Mouse (Mus musculus) frontal cortex, postnatal 36 days (tissue): ENCODE measurements around the gene Gipc2.
A peak's percentile ranks its signal among the peaks of the same experiment; 100 is the strongest.

ENCODE experiments used
- DNase-seq, 2 experiments: peaks; one replicate each; pipeline ENCODE4 v3.0.0; 2022; ENCODE audit warnings: low spot score in 2 of 2

Gipc2 gene

DNA sequence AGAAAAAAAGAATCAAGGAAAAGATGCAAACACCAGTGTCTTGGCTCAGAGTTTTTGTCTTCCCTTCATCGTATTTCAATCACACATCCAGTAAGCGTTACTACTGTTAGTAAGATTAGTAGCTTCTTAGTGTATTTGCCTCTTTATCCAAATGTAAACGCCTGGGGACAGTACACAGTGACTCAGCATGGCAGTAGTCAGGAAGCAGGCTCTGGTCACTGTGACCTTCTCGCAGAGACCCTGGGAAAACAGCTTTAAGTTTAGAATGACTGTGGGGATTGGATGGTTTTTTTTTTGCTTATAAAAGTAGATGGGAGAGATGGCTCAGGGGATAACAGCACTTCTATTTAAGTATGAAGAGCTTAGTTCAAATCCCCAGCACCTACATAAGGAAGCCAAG lies 46.0 kb downstream of the Gipc2 start:
- no peak for DNase-seq

- no peak for DNase-seq
Measured at GRCm38 (mm10) chr3:152117941-152118340, 48.1 kb downstream of the Gipc2 start.

DNA sequence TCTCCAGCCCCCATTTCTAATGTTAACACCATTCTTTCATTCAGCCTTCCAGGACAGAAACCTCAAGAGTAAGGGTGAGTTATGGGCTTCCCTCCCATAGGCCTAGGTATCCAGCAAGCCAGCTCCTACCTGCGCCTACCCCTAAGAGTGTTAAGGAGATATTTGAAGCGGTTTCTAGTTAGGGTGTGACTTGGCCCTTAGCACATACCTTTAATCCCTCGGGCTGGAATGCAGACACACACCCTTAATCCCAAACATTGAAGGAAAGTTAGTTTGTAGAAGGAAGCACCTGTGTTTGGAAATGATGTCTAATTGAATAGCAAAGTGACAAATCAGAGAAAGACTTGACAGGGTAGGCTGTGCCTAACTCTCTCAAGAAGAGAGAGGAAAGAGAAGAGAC lies 49.9 kb downstream of the Gipc2 start:
- no peak for DNase-seq

- no peak for DNase-seq
Measured at GRCm38 (mm10) chr3:152114786-152115185, 51.2 kb downstream of the Gipc2 start.

DNA sequence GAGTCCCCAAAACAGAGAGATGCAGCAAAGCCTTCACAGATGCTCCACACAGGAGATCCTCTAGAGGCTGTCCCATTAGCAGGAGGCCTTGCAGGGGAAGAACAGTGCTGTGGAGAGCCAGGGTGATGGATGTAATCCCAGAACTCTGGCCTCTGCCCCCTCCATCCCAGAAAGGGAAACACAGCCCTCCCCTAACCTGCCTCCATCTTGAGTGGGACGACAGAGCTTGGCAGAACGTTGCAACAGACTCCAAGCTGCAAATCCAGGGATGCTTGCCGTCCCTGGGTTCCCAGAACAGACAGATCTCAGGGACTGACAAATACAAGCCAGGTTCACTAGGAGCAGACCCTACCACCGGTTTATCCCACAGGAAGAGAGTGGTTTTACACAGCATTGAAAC lies 51.8 kb downstream of the Gipc2 start:
- no peak for DNase-seq

DNA sequence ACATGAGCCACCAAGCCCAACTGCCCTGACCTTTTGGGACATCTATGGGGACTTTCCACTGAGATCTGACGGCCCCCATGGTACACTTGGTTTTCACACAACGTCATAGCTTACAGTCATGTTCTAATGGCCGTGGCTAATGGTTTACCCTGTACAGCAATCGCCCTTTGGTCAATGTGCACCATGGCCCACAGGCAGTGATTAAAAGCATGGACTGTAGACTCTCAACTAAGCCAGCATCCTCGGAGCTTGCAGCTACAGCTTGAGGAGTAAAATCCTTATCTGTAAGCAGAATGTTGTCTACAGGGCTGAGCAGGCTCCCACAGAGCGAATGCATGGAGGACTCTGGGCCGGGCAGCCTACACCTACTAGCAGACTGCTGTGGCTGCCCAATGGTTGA lies 52.5 kb downstream of the Gipc2 start:
- DNase-seq: no peak

DNA sequence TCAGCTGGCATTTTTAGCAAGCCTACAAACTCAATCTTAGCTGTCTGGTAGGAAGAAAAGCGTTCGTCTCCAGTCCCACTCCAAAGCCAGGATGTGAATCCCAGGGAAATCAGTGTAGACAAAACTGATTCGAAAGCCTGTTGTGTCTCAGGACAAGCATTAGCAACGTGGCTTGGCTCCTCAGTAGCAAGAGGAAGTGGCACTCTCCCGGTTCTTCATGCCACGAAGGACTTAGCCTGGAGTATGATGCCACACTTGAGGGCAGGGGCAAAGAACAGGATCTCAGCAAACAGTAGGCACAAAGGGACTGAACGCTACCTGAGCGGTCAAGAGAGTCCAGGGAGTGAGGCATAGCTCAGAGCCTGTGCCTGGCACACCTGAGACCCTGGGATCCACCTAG lies 53.4 kb downstream of the Gipc2 start:
- DNase-seq: no peak

DNA sequence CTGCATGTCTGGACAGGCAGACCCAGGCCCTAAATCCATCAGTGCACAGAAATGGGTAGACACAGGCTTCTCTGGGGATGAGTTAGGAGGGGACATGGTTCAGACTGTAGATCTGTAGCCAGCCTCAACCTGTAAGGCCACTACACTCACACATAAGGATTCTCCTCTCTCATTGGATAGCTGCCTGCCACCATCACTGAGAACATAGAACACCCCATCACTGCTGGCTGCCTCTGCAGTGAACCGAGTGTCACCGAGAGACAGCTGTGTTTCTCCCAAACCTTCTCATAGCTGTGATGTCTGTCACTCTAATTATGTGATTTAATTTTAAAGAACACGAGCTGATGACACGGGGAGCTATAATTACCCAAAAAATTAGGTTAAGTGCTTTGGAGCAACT lies 54.5 kb downstream of the Gipc2 start:
- DNase-seq: peak in 1 of 2 experiments; percentile 38

- DNase-seq: peak; percentile 70 to 92
Measured at GRCm38 (mm10) chr3:152111081-152111480, 54.9 kb downstream of the Gipc2 start.

DNA sequence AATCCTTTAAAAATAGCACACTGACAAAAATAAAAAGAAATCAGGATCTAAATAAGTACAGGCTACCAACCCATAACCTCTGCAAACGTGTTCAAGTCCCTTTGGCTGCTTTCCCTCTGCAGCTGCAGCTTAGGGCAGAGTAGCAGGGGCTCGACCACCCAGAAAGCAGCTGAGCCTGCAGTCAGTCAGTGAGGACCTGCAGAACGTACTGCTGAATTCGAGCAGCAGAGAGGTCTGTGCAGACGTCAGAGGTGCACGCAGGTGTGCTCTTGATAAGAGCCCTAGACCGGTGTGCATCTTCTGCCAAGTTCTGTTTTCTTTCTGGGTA lies 56.8 kb downstream of the Gipc2 start:
- DNase-seq: no peak

- no peak for DNase-seq
Measured at GRCm38 (mm10) chr3:152108560-152109259, 57.3 kb downstream of the Gipc2 start.

DNA sequence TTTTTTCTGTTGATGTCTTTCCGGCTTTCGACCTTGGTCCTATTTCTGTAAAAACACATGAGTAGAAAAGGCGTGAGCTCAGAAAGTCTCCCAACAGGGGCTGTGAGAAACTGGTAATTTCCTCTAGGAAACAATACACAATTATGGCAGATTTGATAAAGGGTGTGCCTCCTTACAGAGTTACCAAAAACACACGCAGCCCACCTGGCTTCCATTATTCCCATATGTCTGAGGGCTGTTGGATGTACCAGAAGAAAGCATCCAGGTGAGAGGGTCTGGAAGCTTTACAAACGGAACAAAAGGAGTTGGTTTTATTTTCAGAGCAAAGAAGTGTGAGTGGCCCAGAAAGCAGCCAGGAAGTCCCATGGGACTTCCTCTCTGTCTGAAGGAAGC lies 58.0 kb downstream of the Gipc2 start:
- no peak for DNase-seq

DNA sequence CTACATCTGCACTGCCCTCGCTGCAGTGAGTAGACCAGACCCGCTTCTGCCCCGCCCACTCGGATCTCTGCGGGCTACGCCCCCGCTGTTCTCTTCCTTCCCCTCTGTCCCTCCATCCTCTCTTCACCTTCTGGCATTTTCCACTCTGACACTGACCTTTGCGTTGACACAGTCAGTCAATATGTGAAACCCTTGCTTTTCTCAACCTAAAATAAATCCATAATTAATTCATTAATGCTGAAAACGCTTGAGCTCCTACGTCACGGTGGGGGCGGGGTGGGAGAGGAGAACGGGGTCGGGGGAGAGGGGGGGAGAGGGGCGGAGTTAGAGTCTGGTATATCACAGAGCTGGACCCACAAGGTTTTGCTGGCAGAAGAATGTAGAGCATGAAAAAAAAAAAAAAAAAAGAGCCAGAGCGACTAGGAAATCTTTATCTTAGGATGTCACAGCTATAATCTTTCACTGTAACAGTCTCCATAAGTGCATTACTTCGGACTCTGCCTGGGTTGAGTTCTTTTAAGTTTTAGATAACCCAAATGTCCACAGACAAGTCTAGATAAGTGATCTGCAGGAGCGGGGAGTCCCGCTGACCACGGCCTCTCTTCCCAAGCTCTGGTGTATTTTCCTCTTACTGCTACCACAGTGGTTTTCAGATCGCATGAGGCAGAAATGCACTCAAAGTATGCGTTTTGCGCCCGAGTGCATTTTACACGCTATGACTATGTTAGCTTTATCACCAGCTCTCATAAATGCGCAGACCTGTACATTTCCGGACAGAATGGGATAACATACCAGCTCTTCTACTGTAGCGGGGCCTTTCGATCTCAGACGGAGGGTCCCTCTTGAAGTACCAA lies 58.7 kb downstream of the Gipc2 start:
- no peak for DNase-seq

DNA sequence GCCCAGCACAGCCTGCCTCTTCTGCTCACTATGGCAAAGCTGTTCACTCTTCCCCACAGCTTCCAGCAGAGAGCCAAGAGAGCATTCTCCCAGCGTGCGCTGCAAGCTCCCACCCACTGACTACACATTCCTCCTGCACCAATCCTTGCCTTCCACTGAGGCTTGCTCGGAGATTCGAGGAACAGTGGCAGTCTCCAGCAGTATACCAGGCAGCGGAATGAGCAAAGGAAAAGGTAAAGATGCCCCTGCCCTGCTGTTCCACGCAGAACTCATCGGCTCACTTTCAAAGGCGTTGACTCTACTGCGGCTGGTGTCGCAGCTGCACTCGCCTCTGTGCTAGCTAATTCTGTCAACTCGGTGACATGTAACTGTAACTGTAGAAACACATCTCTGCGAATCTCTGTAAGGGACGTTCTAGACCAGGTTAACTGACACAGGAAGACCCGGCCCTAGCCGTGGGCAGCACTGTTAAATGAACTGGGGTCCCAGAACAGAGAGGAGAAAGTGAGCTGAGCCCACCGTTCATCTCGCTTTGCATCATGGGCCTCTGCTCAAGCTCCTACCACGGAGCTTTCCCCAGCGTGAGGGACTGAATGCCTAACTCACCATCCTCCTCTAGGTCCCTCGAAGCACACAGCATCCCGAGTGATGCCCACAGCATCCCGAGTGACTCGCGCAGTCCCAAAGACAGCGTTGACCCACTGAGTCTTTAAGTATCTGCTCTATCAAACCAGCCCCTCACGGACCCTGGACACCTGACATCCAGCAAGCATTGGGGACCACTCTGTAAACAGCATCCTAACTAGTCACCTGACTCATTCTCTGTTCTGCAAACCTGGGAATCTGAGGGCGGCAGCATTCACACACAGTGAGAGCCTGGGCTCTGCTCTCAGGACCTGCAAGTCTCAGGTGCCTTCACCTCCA lies 59.5 kb downstream of the Gipc2 start:
- DNase-seq: peak; percentile 67 to 80

GRCm38 (mm10) chr3:152105341-152105740 lies 60.7 kb downstream of the Gipc2 start:
- DNase-seq: peak; percentile 76 to 82

- no peak for DNase-seq
Measured at GRCm38 (mm10) chr3:152103381-152103780, 62.6 kb downstream of the Gipc2 start.

GRCm38 (mm10) chr3:152101459-152101858 lies 64.6 kb downstream of the Gipc2 start:
- no peak for DNase-seq

GRCm38 (mm10) chr3:152100119-152100818 lies 65.8 kb downstream of the Gipc2 start:
- DNase-seq: no peak

GRCm38 (mm10) chr3:152095030-152095429 lies 71.0 kb downstream of the Gipc2 start:
- no peak for DNase-seq

GRCm38 (mm10) chr3:152092385-152093057 lies 73.5 kb downstream of the Gipc2 start:
- DNase-seq: no peak

GRCm38 (mm10) chr3:152089178-152089577 lies 76.9 kb downstream of the Gipc2 start:
- DNase-seq: peak; percentile 40 to 58
